Mouse (Mus musculus): ENCODE results near the gene Ccdc122.
"Not testable (repeated sequence)": the region's sequence is repeated elsewhere in the genome, so short reads cannot be mapped to it uniquely, and the experiment has no call there.

Gene Ccdc122

GRCm38 (mm10) chr14:77110622-77111021 lies 74.0 kb downstream of the Ccdc122 start:
- not testable (repeated sequence) for DNase-seq (ENCODE audit: extremely low read depth, insufficient read length, low spot score)

- DNase-seq (ENCODE audit: extremely low read depth, insufficient read length, low spot score), result no peak
Measured at GRCm38 (mm10) chr14:77130612-77131011, 94.0 kb downstream of the Ccdc122 start.

- no peak for DNase-seq (ENCODE audit: extremely low read depth, insufficient read length, low spot score)
Measured at GRCm38 (mm10) chr14:77136936-77137335, 100.4 kb downstream of the Ccdc122 start.

GRCm38 (mm10) chr14:77141324-77142282 lies 105.0 kb downstream of the Ccdc122 start:
- peak; percentile 14 for DNase-seq (ENCODE audit: extremely low read depth, insufficient read length, low spot score)

GRCm38 (mm10) chr14:77145103-77145502 lies 108.5 kb downstream of the Ccdc122 start:
- no peak for DNase-seq (ENCODE audit: extremely low read depth, insufficient read length, low spot score)

- DNase-seq (ENCODE audit: extremely low read depth, insufficient read length, low spot score), result no peak
Measured at GRCm38 (mm10) chr14:77147635-77148034, 111.1 kb downstream of the Ccdc122 start.

GRCm38 (mm10) chr14:77150556-77150955 lies 114.0 kb downstream of the Ccdc122 start:
- DNase-seq (ENCODE audit: extremely low read depth, insufficient read length, low spot score), result no peak

GRCm38 (mm10) chr14:77151431-77151830 lies 114.9 kb downstream of the Ccdc122 start:
- DNase-seq (ENCODE audit: extremely low read depth, insufficient read length, low spot score), result no peak

GRCm38 (mm10) chr14:77156222-77156910 lies 119.8 kb downstream of the Ccdc122 start, which contains the start of gene Enox1:
Gene Enox1 (plus strand): TSS chr14:77156763.
- DNase-seq (ENCODE audit: extremely low read depth, insufficient read length, low spot score), result no peak

GRCm38 (mm10) chr14:77156911-77157504 lies 120.4 kb downstream of the Ccdc122 start:
- no peak for DNase-seq (ENCODE audit: extremely low read depth, insufficient read length, low spot score)

GRCm38 (mm10) chr14:77157505-77157911 lies 120.9 kb downstream of the Ccdc122 start:
- DNase-seq (ENCODE audit: extremely low read depth, insufficient read length, low spot score), result no peak

GRCm38 (mm10) chr14:77159397-77159796 lies 122.8 kb downstream of the Ccdc122 start:
- no peak for DNase-seq (ENCODE audit: extremely low read depth, insufficient read length, low spot score)

All from 3134 (cell line).